Mouse (Mus musculus) midbrain, embryonic 12.5 days (tissue): ENCODE results near the gene 4933428G20Rik. TPM values are rescaled to one million over a fixed set of nuclear protein-coding genes. Genes with fewer than 3 reads are reported as not detected.
A peak's percentile ranks its signal among the peaks of the same experiment; 100 is the strongest.

ENCODE experiments used
- ATAC-seq: fragments of 200-750 bp; cut with Nextera tagmentation; 2 replicates; pipeline ENCODE4 v1.8.0; 2017; ENCODE audit warnings: low read depth, moderate TSS enrichment, moderate library complexity; ENCODE audit not compliant: low FRiP score
- H3K27ac ChIP-seq: fragments of 300-500 bp; sonication (generic); replicated peaks from 2 replicates; pipeline ENCODE4 v1.5.1; 2016; ENCODE audit warnings: mild to moderate bottlenecking
- H3K27me3 ChIP-seq: fragments of 300-500 bp; sonication (generic); 2 replicates; pipeline ENCODE4 v1.6.1; 2016; ENCODE audit warnings: mild to moderate bottlenecking
- H3K36me3 ChIP-seq: fragments of 300-500 bp; sonication (generic); 2 replicates; pipeline ENCODE4 v1.6.1; 2016
- H3K4me1 ChIP-seq: fragments of 300-500 bp; sonication (generic); 2 replicates; pipeline ENCODE4 v1.6.1; 2016
- H3K4me2 ChIP-seq: fragments of 300-500 bp; sonication (generic); replicated peaks from 2 replicates; pipeline ENCODE4 v1.6.1; 2016; ENCODE audit warnings: mild to moderate bottlenecking, moderate library complexity
- H3K4me3 ChIP-seq: fragments of 300-500 bp; sonication (generic); 2 replicates; pipeline ENCODE4 v1.5.1; 2016; ENCODE audit warnings: mild to moderate bottlenecking
- H3K9ac ChIP-seq: fragments of 300-500 bp; sonication (generic); replicated peaks from 2 replicates; pipeline ENCODE4 v1.6.1; 2016; ENCODE audit warnings: mild to moderate bottlenecking, moderate library complexity
- H3K9me3 ChIP-seq: fragments of 300-500 bp; sonication (generic); 2 replicates; pipeline ENCODE4 v1.6.1; 2016; ENCODE audit warnings: mild to moderate bottlenecking
- WGBS: fragments of 180-500 bp; shearing (Covaris S2); methylation state at CpG from one replicate; pipeline ENCODE4 v1.1.7; 2016; 5-methylcytosine and 5-hydroxymethylcytosine counted together
- polyA plus RNA-seq: library from polyadenylated mRNA; unstranded; fragments of >200 nt; fragmentation: Nextera tagmentation; extraction: Ambion mirVana; gene quantifications from 2 replicates; pipeline ENCODE4 v1.2.1, GENCODE M21; 2016

Gene 4933428G20Rik
- polyA plus RNA-seq, 1 experiment from 2014 or later: 0.84 TPM

DNA sequence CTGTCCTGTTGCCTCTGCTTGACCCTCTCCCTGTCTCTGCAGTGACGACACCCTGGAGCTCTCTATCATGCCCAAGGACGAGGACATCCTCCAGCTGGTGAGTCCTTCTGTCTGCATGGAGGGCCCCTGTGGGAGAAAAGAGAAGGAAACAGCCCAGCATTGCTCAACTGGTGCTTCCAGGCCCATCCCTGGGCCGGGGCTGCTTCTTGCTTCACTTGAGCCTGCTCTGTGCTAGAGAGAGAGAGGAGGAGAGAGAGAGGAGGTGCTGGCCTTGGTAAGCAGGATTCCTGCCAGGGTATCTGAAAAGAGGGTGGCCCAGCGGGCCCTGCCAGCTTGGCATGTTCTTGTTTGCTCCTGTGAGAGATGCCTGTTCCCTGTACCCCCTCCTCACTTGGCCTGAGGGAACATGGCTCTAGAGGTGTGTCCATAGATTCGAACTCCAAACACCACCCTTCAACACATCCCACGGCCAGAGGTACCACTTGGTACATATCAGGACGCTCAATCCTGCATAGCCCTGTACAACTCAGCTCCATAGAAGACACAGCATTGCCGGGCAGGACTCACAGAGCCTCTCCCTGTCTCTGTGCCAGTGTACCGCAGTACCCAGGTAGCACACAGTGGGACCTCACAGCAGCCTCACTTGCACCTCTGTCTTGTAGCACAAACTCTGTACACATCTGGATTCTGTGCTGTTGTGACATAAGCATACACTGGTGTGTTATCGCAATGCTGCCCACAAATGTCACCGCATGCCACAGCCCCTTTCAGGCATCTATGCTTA is 51.3 kb downstream of the 4933428G20Rik start:
- Histone ChIP-seq H3K36me3 (peaks cover 14% of the 10 kb centered on the region), H3K9me3 (no peaks in the 10 kb centered on the region), H3K4me1 (peaks cover 24% of the 10 kb centered on the region), H3K9ac (no peak overlapping the region), H3K27me3 (peaks cover 6% of the 10 kb centered on the region), H3K4me3 (no peak overlapping the region), H3K27ac (no peak overlapping the region), H3K4me2 (no peak overlapping the region)
- ATAC-seq: no peak
- 89% methylated on average over 11 of the region's 11 CpGs for WGBS

DNA sequence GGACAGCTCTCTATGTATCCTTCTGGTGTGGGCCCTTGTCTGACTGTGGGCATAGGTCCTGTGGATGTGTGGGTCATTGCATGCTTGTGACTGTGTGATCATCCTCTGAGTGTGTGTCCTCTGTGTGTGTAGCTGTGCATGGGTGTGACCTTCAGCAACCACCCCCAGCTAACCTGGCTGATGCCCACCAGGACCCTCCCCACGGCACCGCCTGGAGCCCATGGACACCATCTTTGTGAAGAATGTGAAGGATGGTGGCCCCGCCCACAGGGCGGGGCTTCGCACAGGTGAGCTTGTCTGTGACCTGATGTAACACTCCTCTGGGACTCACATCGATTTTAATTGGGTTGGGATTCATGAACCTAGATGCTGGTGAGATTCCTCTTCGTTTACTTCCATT is 52.2 kb downstream of the 4933428G20Rik start:
- no peak for ATAC-seq
- WGBS: 78% methylated on average over 7 of the region's 7 CpGs
- Histone ChIP-seq H3K4me3 (no peak overlapping the region), H3K4me1 (peaks cover 24% of the 10 kb centered on the region), H3K9ac (no peak overlapping the region), H3K27ac (no peak overlapping the region), H3K4me2 (no peak overlapping the region), H3K9me3 (no peaks in the 10 kb centered on the region), H3K36me3 (peaks cover 11% of the 10 kb centered on the region; the same call in 1 of the 2 replicates), H3K27me3 (peaks cover 11% of the 10 kb centered on the region)

- H3K36me3 ChIP-seq: no peaks in the 10 kb centered on the region
- H3K9me3 ChIP-seq: no peaks in the 10 kb centered on the region
- no peak overlapping the region for H3K4me3 ChIP-seq
- WGBS: 61% methylated on average over 2 of the region's 4 CpGs
- no peak overlapping the region for H3K9ac ChIP-seq
- no peak overlapping the region for H3K4me2 ChIP-seq
- peaks cover 27% of the 10 kb centered on the region for H3K4me1 ChIP-seq
- H3K27ac ChIP-seq: no peak overlapping the region
- no peak for ATAC-seq
- peaks cover 30% of the 10 kb centered on the region for H3K27me3 ChIP-seq
Observed at GRCm38 (mm10) chr11:97445999-97446511, 54.1 kb downstream of the 4933428G20Rik start.

DNA sequence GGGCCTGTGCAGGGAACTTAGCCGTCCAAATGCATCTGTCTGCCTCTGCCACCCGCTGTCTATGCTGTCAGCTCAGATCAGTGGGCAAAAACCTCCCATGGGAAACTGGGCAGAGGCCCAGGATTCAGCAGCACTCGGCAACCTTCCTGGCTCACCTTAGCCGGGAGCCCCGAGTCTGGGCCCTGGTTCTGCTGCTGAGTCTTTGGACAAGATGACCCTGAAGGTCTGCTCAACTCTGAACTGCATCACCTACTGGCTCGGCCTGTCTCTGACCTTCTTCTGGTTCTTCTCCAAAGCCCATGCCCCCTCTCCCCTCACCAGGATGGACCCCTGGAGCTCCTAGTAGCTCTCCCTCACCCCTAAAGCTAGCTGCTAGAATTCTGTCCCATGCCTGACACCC is 54.5 kb downstream of the 4933428G20Rik start:
- Histone ChIP-seq H3K36me3 (no peaks in the 10 kb centered on the region), H3K27ac (no peak overlapping the region), H3K4me2 (no peak overlapping the region), H3K27me3 (peaks cover 34% of the 10 kb centered on the region), H3K4me1 (peaks cover 22% of the 10 kb centered on the region), H3K9ac (no peak overlapping the region), H3K9me3 (no peaks in the 10 kb centered on the region), H3K4me3 (no peak overlapping the region)
- 81% methylated on average over 6 of the region's 6 CpGs for WGBS
- no peak for ATAC-seq

- H3K9ac ChIP-seq: 0 out of 2 replicates have a peak overlapping the region, but pooled peaks have one; percentile 17
- no peak overlapping the region for H3K4me3 ChIP-seq
- H3K9me3 ChIP-seq: no peaks in the 10 kb centered on the region
- no peak for ATAC-seq
- no peak overlapping the region for H3K4me2 ChIP-seq
- peaks cover 20% of the 10 kb centered on the region for H3K4me1 ChIP-seq
- no peaks in the 10 kb centered on the region for H3K36me3 ChIP-seq
- H3K27ac ChIP-seq: no peak overlapping the region
- 89% methylated on average over 11 of the region's 11 CpGs for whole genome bisulfite sequencing
- H3K27me3 ChIP-seq: peaks cover 60% of the 10 kb centered on the region
Observed at GRCm38 (mm10) chr11:97442891-97443675, 57.1 kb downstream of the 4933428G20Rik start.

DNA sequence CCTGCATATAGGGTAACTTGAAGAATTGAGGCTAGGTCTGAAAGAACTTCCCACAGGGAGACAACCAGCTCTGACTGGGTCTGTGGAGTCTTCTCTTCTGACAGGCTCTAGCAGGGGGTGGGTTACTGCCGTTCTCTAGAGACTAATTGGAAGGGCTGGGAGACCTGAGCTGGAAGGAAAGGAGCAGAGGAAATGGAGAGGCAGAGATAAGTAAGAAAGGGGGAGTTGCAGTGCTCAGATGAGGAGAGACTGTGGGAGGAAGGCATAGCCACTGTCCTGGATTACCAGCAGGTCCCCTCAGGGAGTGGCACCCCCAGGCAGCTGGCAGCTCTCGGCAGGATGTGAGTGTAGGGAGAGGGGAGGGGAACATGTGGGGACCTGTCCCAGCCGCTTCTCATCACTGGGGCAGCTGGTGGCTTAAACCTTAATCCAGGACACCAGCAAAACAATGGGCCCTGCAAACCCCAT is 58.4 kb downstream of the 4933428G20Rik start:
- ATAC-seq: peak; percentile 49; the same call in 1 of the 2 replicates
- Histone ChIP-seq H3K9me3 (no peaks in the 10 kb centered on the region), H3K27me3 (peaks cover 67% of the 10 kb centered on the region), H3K4me1 (peaks cover 26% of the 10 kb centered on the region), H3K36me3 (no peaks in the 10 kb centered on the region), H3K4me2 (no peak overlapping the region), H3K9ac (no peak overlapping the region), H3K4me3 (0 out of 2 replicates have a peak overlapping the region, but pooled peaks have one; percentile 0), H3K27ac (no peak overlapping the region; the same call in 1 of the 2 replicates)
- WGBS: 2% methylated on average over 3 of the region's 3 CpGs

- ATAC-seq: no peak
- Histone ChIP-seq H3K4me1 (peaks cover 26% of the 10 kb centered on the region), H3K9ac (no peak overlapping the region), H3K27me3 (peaks cover 73% of the 10 kb centered on the region), H3K27ac (no peak overlapping the region), H3K4me3 (peak overlapping the region; percentile 45; the same call in 1 of the 2 replicates), H3K4me2 (peak overlapping the region; percentile 55; the same call in 1 of the 2 replicates), H3K36me3 (no peaks in the 10 kb centered on the region), H3K9me3 (no peaks in the 10 kb centered on the region)
- WGBS: 61% methylated on average over 15 of the region's 15 CpGs
Observed at GRCm38 (mm10) chr11:97441036-97441657, 59.0 kb downstream of the 4933428G20Rik start.

Other genes with a start within 250 kb of the 4933428G20Rik start
- 134 and 144 TPM in 2 replicates for gene Npepps, start 219.7 kb downstream of the 4933428G20Rik start, polyA plus RNA-seq
- 43.2 and 46.5 TPM in 2 replicates for gene Mrpl45, start 184.6 kb downstream of the 4933428G20Rik start, polyA plus RNA-seq
- gene Gpr179, start 148.3 kb downstream of the 4933428G20Rik start, polyA plus RNA-seq: 0.13 and 0.18 TPM in 2 replicates
- 9.3 and 9.4 TPM in 2 replicates for gene Socs7, start 137.8 kb downstream of the 4933428G20Rik start, polyA plus RNA-seq
- gene Arhgap23, start 84.8 kb downstream of the 4933428G20Rik start, polyA plus RNA-seq: 6.3 and 7.9 TPM in 2 replicates
- 6.5 and 7.3 TPM in 2 replicates for gene Srcin1, start 75.8 kb upstream of the 4933428G20Rik start, polyA plus RNA-seq
- gene Epop, start 129.4 kb upstream of the 4933428G20Rik start, polyA plus RNA-seq: 14.2 and 16.2 TPM in 2 replicates
- 3.0 and 3.2 TPM in 2 replicates for gene Mllt6, start 163.1 kb upstream of the 4933428G20Rik start, polyA plus RNA-seq
- 12.4 and 13.5 TPM in 2 replicates for gene Cisd3, start 185.5 kb upstream of the 4933428G20Rik start, polyA plus RNA-seq
- 16.5 and 20.0 TPM in 2 replicates for gene Pcgf2, start 200.2 kb upstream of the 4933428G20Rik start, polyA plus RNA-seq
- 450 and 456 TPM in 2 replicates for gene Psmb3, start 203.1 kb upstream of the 4933428G20Rik start, polyA plus RNA-seq
- gene Pip4k2b, start 244.4 kb upstream of the 4933428G20Rik start, polyA plus RNA-seq: 2.7 and 3.3 TPM in 2 replicates